Mouse (Mus musculus): ENCODE data around the gene As3mt. TPM values are rescaled to one million over a fixed set of nuclear protein-coding genes. Genes with fewer than 3 reads are reported as not detected.

As3mt gene
- total and polyA plus RNA-seq, 3 experiments: 0.49 TPM; not detected in 2

- TF ChIP-seq GATA1 (IDR thresholded peaks at IDR 0.05; ENCODE audit: borderline replicate concordance, low read length) (no peak), TAL1 (conservative IDR thresholded peaks at IDR 0.05; ENCODE audit: low read depth, low read length) (no peak), POLR2AphosphoS5 (IDR thresholded peaks at IDR 0.05; ENCODE audit: insufficient replicate concordance, low read depth, low read length) (no peak), CTCF (IDR thresholded peaks at IDR 0.05; ENCODE audit: low read depth, low read length) (no peak), GATA2 (IDR thresholded peaks at IDR 0.05; ENCODE audit: borderline replicate concordance, low read depth, low read length) (no peak)
- Histone ChIP-seq H3K4me1 (ENCODE audit: insufficient read depth, low read depth, low read length) (peaks cover 53% of the 10 kb centered on the region), H3K27me3 (ENCODE audit: insufficient read depth, low read length) (no peaks in the 10 kb centered on the region), H3K9me3 (replicated peaks) (no peaks in the 10 kb centered on the region), H3K36me3 (replicated peaks) (peaks cover 31% of the 10 kb centered on the region), H3K4me3 (ENCODE audit: low read depth, low read length) (peak overlapping the region; percentile 83)
- no peak for DNase-seq (ENCODE audit: low spot score)
- ATAC-seq (ENCODE audit: extremely low read depth, insufficient number of reproducible peaks, low FRiP score, poor library complexity, severe bottlenecking): no peak
Observed at GRCm38 (mm10) chr19:46763932-46764762, 56.9 kb downstream of the As3mt start.

- H3K27me3 ChIP-seq (ENCODE audit: insufficient read depth, low read length): no peaks in the 10 kb centered on the region
- peak overlapping the region; percentile 83 for H3K4me3 ChIP-seq (ENCODE audit: low read depth, low read length)
- no peaks in the 10 kb centered on the region for H3K9me3 ChIP-seq (replicated peaks)
- peaks cover 58% of the 10 kb centered on the region for H3K4me1 ChIP-seq (ENCODE audit: insufficient read depth, low read depth, low read length)
- TF ChIP-seq GATA2 (IDR thresholded peaks at IDR 0.05; ENCODE audit: borderline replicate concordance, low read depth, low read length) (no peak), POLR2AphosphoS5 (IDR thresholded peaks at IDR 0.05; ENCODE audit: insufficient replicate concordance, low read depth, low read length) (no peak), CTCF (IDR thresholded peaks at IDR 0.05; ENCODE audit: low read depth, low read length) (no peak), TAL1 (conservative IDR thresholded peaks at IDR 0.05; ENCODE audit: low read depth, low read length) (no peak), GATA1 (IDR thresholded peaks at IDR 0.05; ENCODE audit: borderline replicate concordance, low read length) (no peak)
- H3K36me3 ChIP-seq (replicated peaks): peaks cover 37% of the 10 kb centered on the region
- DNase-seq (ENCODE audit: low spot score) (no peak), ATAC-seq (ENCODE audit: extremely low read depth, insufficient number of reproducible peaks, low FRiP score, poor library complexity, severe bottlenecking) (no peak)
Observed at GRCm38 (mm10) chr19:46764763-46765117, 57.5 kb downstream of the As3mt start.

- H3K4me3 ChIP-seq (ENCODE audit: low read depth, low read length): peak overlapping the region; percentile 68
- DNase-seq (ENCODE audit: low spot score) (no peak), ATAC-seq (ENCODE audit: extremely low read depth, insufficient number of reproducible peaks, low FRiP score, poor library complexity, severe bottlenecking) (no peak)
- no peaks in the 10 kb centered on the region for H3K9me3 ChIP-seq (replicated peaks)
- H3K27me3 ChIP-seq (ENCODE audit: insufficient read depth, low read length): no peaks in the 10 kb centered on the region
- no peak for TF ChIP-seq TAL1 (conservative IDR thresholded peaks at IDR 0.05; ENCODE audit: low read depth, low read length)
- TF ChIP-seq POLR2AphosphoS5 (IDR thresholded peaks at IDR 0.05; ENCODE audit: insufficient replicate concordance, low read depth, low read length): no peak
- TF ChIP-seq GATA2 (IDR thresholded peaks at IDR 0.05; ENCODE audit: borderline replicate concordance, low read depth, low read length): no peak
- no peak for TF ChIP-seq CTCF (IDR thresholded peaks at IDR 0.05; ENCODE audit: low read depth, low read length)
- TF ChIP-seq GATA1 (IDR thresholded peaks at IDR 0.05; ENCODE audit: borderline replicate concordance, low read length): no peak
- peaks cover 47% of the 10 kb centered on the region for H3K36me3 ChIP-seq (replicated peaks)
- H3K4me1 ChIP-seq (ENCODE audit: insufficient read depth, low read depth, low read length): peaks cover 62% of the 10 kb centered on the region
Observed at GRCm38 (mm10) chr19:46766125-46766524, 58.9 kb downstream of the As3mt start.

- peak overlapping the region; percentile 14; the same call in 1 of the 2 replicates for H3K4me3 ChIP-seq (ENCODE audit: low read depth, low read length)
- DNase-seq (ENCODE audit: low spot score) (no peak), ATAC-seq (ENCODE audit: extremely low read depth, insufficient number of reproducible peaks, low FRiP score, poor library complexity, severe bottlenecking) (no peak)
- peaks cover 55% of the 10 kb centered on the region for H3K4me1 ChIP-seq (ENCODE audit: insufficient read depth, low read depth, low read length)
- no peaks in the 10 kb centered on the region for H3K27me3 ChIP-seq (ENCODE audit: insufficient read depth, low read length)
- TF ChIP-seq POLR2AphosphoS5 (IDR thresholded peaks at IDR 0.05; ENCODE audit: insufficient replicate concordance, low read depth, low read length) (no peak), GATA1 (IDR thresholded peaks at IDR 0.05; ENCODE audit: borderline replicate concordance, low read length) (no peak), TAL1 (conservative IDR thresholded peaks at IDR 0.05; ENCODE audit: low read depth, low read length) (no peak), GATA2 (IDR thresholded peaks at IDR 0.05; ENCODE audit: borderline replicate concordance, low read depth, low read length) (no peak), CTCF (IDR thresholded peaks at IDR 0.05; ENCODE audit: low read depth, low read length) (no peak)
- H3K36me3 ChIP-seq (replicated peaks): peaks cover 58% of the 10 kb centered on the region
- H3K9me3 ChIP-seq (replicated peaks): no peaks in the 10 kb centered on the region
Observed at GRCm38 (mm10) chr19:46769759-46770158, 62.5 kb downstream of the As3mt start.

- ATAC-seq (ENCODE audit: extremely low read depth, insufficient number of reproducible peaks, low FRiP score, poor library complexity, severe bottlenecking): no peak
- Histone ChIP-seq H3K27me3 (ENCODE audit: insufficient read depth, low read length) (no peaks in the 10 kb centered on the region), H3K9me3 (replicated peaks) (no peaks in the 10 kb centered on the region), H3K36me3 (replicated peaks) (peaks cover 73% of the 10 kb centered on the region), H3K4me1 (ENCODE audit: insufficient read depth, low read depth, low read length) (peaks cover 63% of the 10 kb centered on the region), H3K4me3 (ENCODE audit: low read depth, low read length) (no peak overlapping the region)
- TF ChIP-seq GATA1 (IDR thresholded peaks at IDR 0.05; ENCODE audit: borderline replicate concordance, low read length) (no peak), CTCF (IDR thresholded peaks at IDR 0.05; ENCODE audit: low read depth, low read length) (no peak), POLR2AphosphoS5 (IDR thresholded peaks at IDR 0.05; ENCODE audit: insufficient replicate concordance, low read depth, low read length) (no peak), GATA2 (IDR thresholded peaks at IDR 0.05; ENCODE audit: borderline replicate concordance, low read depth, low read length) (no peak), TAL1 (conservative IDR thresholded peaks at IDR 0.05; ENCODE audit: low read depth, low read length) (no peak)
- DNase-seq (ENCODE audit: low spot score): no peak
Observed at GRCm38 (mm10) chr19:46771801-46772200, 64.5 kb downstream of the As3mt start.

GRCm38 (mm10) chr19:46776391-46776790 is 69.1 kb downstream of the As3mt start:
- no peak for ATAC-seq (ENCODE audit: extremely low read depth, insufficient number of reproducible peaks, low FRiP score, poor library complexity, severe bottlenecking)
- H3K4me3 ChIP-seq (ENCODE audit: low read depth, low read length): no peak overlapping the region
- no peaks in the 10 kb centered on the region for H3K9me3 ChIP-seq (replicated peaks)
- H3K36me3 ChIP-seq (replicated peaks): peaks cover 68% of the 10 kb centered on the region
- H3K27me3 ChIP-seq (ENCODE audit: insufficient read depth, low read length): no peaks in the 10 kb centered on the region
- TF ChIP-seq GATA1 (IDR thresholded peaks at IDR 0.05; ENCODE audit: borderline replicate concordance, low read length) (no peak), POLR2AphosphoS5 (IDR thresholded peaks at IDR 0.05; ENCODE audit: insufficient replicate concordance, low read depth, low read length) (no peak), TAL1 (conservative IDR thresholded peaks at IDR 0.05; ENCODE audit: low read depth, low read length) (no peak), GATA2 (IDR thresholded peaks at IDR 0.05; ENCODE audit: borderline replicate concordance, low read depth, low read length) (no peak), CTCF (IDR thresholded peaks at IDR 0.05; ENCODE audit: low read depth, low read length) (no peak)
- peaks cover 46% of the 10 kb centered on the region for H3K4me1 ChIP-seq (ENCODE audit: insufficient read depth, low read depth, low read length)
- no peak for DNase-seq (ENCODE audit: low spot score)

Measured in G1E (cell line).